Mouse (Mus musculus) stomach, embryonic 14.5 days (tissue): ENCODE measurements around the gene Thsd7b. TPM values are rescaled to one million over a fixed set of nuclear protein-coding genes. Genes with fewer than 3 reads are reported as not detected.

Source experiments
- ATAC-seq: fragments of 200-750 bp; cut with Nextera tagmentation; 2 replicates; pipeline ENCODE4 v1.8.0; 2017; ENCODE audit warnings: low read depth, moderate TSS enrichment; ENCODE audit not compliant: insufficient number of reproducible peaks, insufficient read depth, low FRiP score
- H3K27ac ChIP-seq: fragments of 300-500 bp; sonication (generic); 2 replicates; pipeline ENCODE4 v1.5.1; 2014; ENCODE audit warnings: mild to moderate bottlenecking, low read length, moderate library complexity, mixed read lengths
- H3K27me3 ChIP-seq: fragments of 300-500 bp; sonication (generic); 2 replicates; pipeline ENCODE4 v1.6.1; 2014; ENCODE audit warnings: low read length, control low read depth, mixed read lengths; ENCODE audit not compliant: control insufficient read depth, insufficient read depth
- H3K36me3 ChIP-seq: fragments of 300-500 bp; sonication (generic); 2 replicates; pipeline ENCODE4 v1.6.1; 2014; ENCODE audit warnings: mild to moderate bottlenecking, control low read depth, low read length, moderate library complexity, mixed read lengths; ENCODE audit not compliant: control insufficient read depth, insufficient read depth
- H3K4me1 ChIP-seq: fragments of 300-500 bp; sonication (generic); 2 replicates; pipeline ENCODE4 v1.6.1; 2014; ENCODE audit warnings: low read length, control low read depth, mixed read lengths; ENCODE audit not compliant: control insufficient read depth, insufficient read depth
- H3K4me2 ChIP-seq: fragments of 300-500 bp; sonication (generic); replicated peaks from 2 replicates; pipeline ENCODE4 v1.6.1; 2014; ENCODE audit warnings: low read depth, low read length, control low read depth
- H3K4me3 ChIP-seq: fragments of 300-500 bp; sonication (generic); 2 replicates; pipeline ENCODE4 v1.5.1; 2014; ENCODE audit warnings: low read depth, low read length, control low read depth
- H3K9ac ChIP-seq: fragments of 300-500 bp; sonication (generic); replicated peaks from 2 replicates; pipeline ENCODE4 v1.6.1; 2014; ENCODE audit warnings: low read depth, mild to moderate bottlenecking, control low read depth, low read length, moderate library complexity, mixed read lengths
- H3K9me3 ChIP-seq: fragments of 300-500 bp; sonication (generic); 2 replicates; pipeline ENCODE4 v1.6.1; 2016; ENCODE audit warnings: low read depth, low read length, control low read depth; ENCODE audit not compliant: control insufficient read depth
- WGBS: fragments of 180-500 bp; shearing (Covaris S2); extraction: QIAGEN DNeasy Blood & Tissue Kit; methylation state at CpG from one replicate; pipeline ENCODE4 v1.1.7; 2014; 5-methylcytosine and 5-hydroxymethylcytosine counted together
- polyA plus RNA-seq: library from polyadenylated mRNA; unstranded; fragments of >200 nt; fragmentation: Nextera tagmentation; extraction: Ambion mirVana; gene quantifications from 2 replicates; pipeline ENCODE4 v1.2.1, GENCODE M21; 2014

Gene Thsd7b
- 0.70 and 2.5 TPM in 2 replicates for polyA plus RNA-seq

GRCm38 (mm10) chr1:129272982-129273937 lies at the start of gene Thsd7b:
Gene Thsd7b, plus strand, starts transcription at chr1:129273302.
- peaks cover 15% of the 10 kb centered on the region for H3K27me3 ChIP-seq
- 1% methylated on average over 40 of the region's 45 CpGs for WGBS
- peak; percentile 61 for ATAC-seq
- H3K9ac ChIP-seq: no peak within 1 kb of the TSS; the same call in 1 of the 2 replicates
- peak within 1 kb of the TSS; percentile 87 for H3K4me2 ChIP-seq
- H3K4me3 ChIP-seq: peak within 1 kb of the TSS; percentile 40
- H3K4me1 ChIP-seq: 0 out of 2 replicates have a peak, but pooled peaks cover 3% of the 10 kb centered on the region
- H3K27ac ChIP-seq: no peak within 1 kb of the TSS
- H3K9me3 ChIP-seq: no peaks in the 10 kb centered on the region
- no peaks in the 10 kb centered on the region for H3K36me3 ChIP-seq

DNA sequence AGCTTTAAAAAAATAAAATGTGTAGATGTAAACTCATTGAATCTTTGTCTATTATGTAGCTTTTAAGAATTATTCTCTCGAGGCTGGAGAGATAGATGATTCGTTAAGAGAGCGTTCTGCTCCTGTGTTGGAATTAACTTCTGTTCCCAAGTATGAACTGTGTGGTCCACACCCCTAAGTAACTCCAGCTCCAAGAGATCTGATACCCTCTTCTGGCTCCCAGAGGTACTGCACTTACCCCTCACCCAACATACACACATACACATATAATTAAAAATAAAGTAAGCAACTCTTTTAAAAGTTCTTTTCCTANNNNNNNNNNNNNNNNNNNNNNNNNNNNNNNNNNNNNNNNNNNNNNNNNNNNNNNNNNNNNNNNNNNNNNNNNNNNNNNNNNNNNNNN lies 28.8 kb upstream of the Thsd7b start:
- no peaks in the 10 kb centered on the region for H3K27me3 ChIP-seq
- H3K36me3 ChIP-seq: no peaks in the 10 kb centered on the region
- no peak overlapping the region for H3K4me3 ChIP-seq
- ATAC-seq: no peak
- no peak overlapping the region for H3K4me2 ChIP-seq
- H3K4me1 ChIP-seq: no peaks in the 10 kb centered on the region
- no peaks in the 10 kb centered on the region for H3K9me3 ChIP-seq
- 52% methylated on average over 3 of the region's 3 CpGs for WGBS
- H3K27ac ChIP-seq: no peak overlapping the region
- H3K9ac ChIP-seq: no peak overlapping the region

- Histone ChIP-seq H3K4me1 (no peaks in the 10 kb centered on the region), H3K27me3 (no peaks in the 10 kb centered on the region), H3K9me3 (no peaks in the 10 kb centered on the region), H3K9ac (no peak overlapping the region), H3K36me3 (no peaks in the 10 kb centered on the region), H3K4me3 (no peak overlapping the region), H3K27ac (no peak overlapping the region), H3K4me2 (no peak overlapping the region)
- ATAC-seq: no peak
- 55% methylated on average over 6 of the region's 6 CpGs for WGBS
Observed at GRCm38 (mm10) chr1:129250704-129251443, 22.2 kb upstream of the Thsd7b start.

DNA sequence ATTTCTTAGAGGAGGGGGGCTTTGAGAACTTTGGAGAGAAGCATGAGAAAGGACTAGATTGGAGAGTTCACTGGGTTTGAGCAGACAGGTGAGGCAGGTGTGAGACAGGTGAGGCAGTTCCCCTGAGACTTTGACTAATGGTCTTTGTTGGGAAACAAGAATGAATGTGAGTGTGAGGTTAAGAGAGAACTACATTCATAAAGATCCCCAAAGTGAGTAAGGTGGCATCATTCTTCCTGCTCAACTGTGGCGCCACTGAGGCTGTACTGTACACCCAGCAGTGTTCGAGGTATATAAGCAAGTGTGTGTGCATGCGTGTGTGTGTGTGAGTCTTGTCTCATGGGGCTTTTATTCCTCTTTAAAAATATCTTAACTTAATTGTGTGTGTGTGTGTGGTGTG lies 6.4 kb upstream of the Thsd7b start:
- Histone ChIP-seq H3K9me3 (no peaks in the 10 kb centered on the region), H3K4me3 (no peak overlapping the region), H3K4me2 (no peak overlapping the region), H3K9ac (no peak overlapping the region), H3K27me3 (no peaks in the 10 kb centered on the region), H3K36me3 (no peaks in the 10 kb centered on the region), H3K4me1 (no peaks in the 10 kb centered on the region), H3K27ac (no peak overlapping the region)
- WGBS: 82% methylated on average over 3 of the region's 3 CpGs
- no peak for ATAC-seq

DNA sequence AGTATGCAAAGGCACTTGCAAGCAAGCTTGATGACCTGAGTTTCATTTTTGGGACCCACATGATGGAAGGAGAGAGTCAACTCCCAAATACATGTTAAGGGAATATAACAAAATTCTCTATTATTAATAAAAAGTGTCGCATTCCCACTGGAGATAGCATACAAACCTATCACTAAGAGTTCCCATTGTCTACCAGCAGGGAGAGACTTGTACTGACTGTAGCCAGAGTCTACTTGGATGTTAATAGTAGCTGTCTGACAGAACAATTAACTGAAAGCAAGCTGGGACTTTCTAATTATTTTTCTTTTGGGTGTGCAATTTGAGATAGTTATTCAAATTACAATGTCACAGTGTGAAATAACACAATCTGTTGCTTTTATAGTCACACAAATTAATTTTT lies 31.1 kb downstream of the Thsd7b start:
- Histone ChIP-seq H3K9ac (no peak overlapping the region), H3K27me3 (no peaks in the 10 kb centered on the region), H3K9me3 (no peaks in the 10 kb centered on the region), H3K27ac (no peak overlapping the region), H3K4me1 (no peaks in the 10 kb centered on the region), H3K4me3 (no peak overlapping the region), H3K4me2 (no peak overlapping the region), H3K36me3 (no peaks in the 10 kb centered on the region)
- ATAC-seq: no peak
- 82% methylated on average over 1 of the region's 1 CpGs for WGBS

GRCm38 (mm10) chr1:129324388-129324787 lies 51.3 kb downstream of the Thsd7b start:
- Histone ChIP-seq H3K4me1 (no peaks in the 10 kb centered on the region), H3K4me3 (no peak overlapping the region), H3K4me2 (no peak overlapping the region), H3K27ac (no peak overlapping the region), H3K9me3 (no peaks in the 10 kb centered on the region), H3K9ac (no peak overlapping the region), H3K27me3 (no peaks in the 10 kb centered on the region), H3K36me3 (no peaks in the 10 kb centered on the region)
- 76% methylated on average over 6 of the region's 6 CpGs for WGBS
- ATAC-seq: no peak

DNA sequence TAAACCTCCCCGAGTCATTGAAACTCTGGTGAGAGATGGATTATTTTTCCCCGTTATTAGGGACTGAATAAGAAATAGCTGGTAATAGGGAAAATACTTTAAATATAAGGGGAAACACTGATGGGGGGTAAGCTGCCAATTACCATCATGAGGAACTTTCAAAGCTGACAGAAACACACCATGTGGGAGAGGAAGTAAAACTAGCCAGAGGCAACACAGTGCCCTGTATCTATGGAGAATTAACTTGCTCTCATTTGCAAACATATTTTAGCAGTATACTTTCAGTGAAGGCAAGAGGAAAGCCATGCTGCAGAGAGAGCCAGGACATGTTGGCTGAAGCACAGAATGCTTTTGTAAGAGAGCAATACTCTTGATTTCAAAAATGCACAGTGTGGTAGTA lies 51.7 kb downstream of the Thsd7b start:
- Histone ChIP-seq H3K4me2 (no peak overlapping the region), H3K27ac (no peak overlapping the region), H3K27me3 (no peaks in the 10 kb centered on the region), H3K9me3 (no peaks in the 10 kb centered on the region), H3K4me3 (no peak overlapping the region), H3K4me1 (no peaks in the 10 kb centered on the region), H3K9ac (no peak overlapping the region), H3K36me3 (no peaks in the 10 kb centered on the region)
- 70% methylated on average over 2 of the region's 2 CpGs for WGBS
- ATAC-seq: no peak

- H3K9ac ChIP-seq: no peak overlapping the region
- no peak overlapping the region for H3K27ac ChIP-seq
- H3K4me2 ChIP-seq: no peak overlapping the region
- no peaks in the 10 kb centered on the region for H3K9me3 ChIP-seq
- no peaks in the 10 kb centered on the region for H3K27me3 ChIP-seq
- H3K4me3 ChIP-seq: no peak overlapping the region
- H3K36me3 ChIP-seq: no peaks in the 10 kb centered on the region
- H3K4me1 ChIP-seq: no peaks in the 10 kb centered on the region
- ATAC-seq: no peak
- WGBS: 59% methylated on average over 6 of the region's 6 CpGs
Observed at GRCm38 (mm10) chr1:129356631-129357030, 83.5 kb downstream of the Thsd7b start.
